Mouse (Mus musculus): ENCODE measurements at regions not wholly inside any gene's neighbourhood (a gene's known extent, or its start where the extent isn't known, plus 50 kb on each side); places are given as distances from the start of the nearest gene placed in this dataset.
"Not testable (repeated sequence)": the region's sequence is repeated elsewhere in the genome, so short reads cannot be mapped to it uniquely, and the experiment has no call there.

- ATAC-seq (ENCODE audit: low FRiP score, low read depth), result peak; percentile 69; the same call in 1 of the 2 replicates
- H3K36me3 ChIP-seq, result no peaks in the 10 kb centered on the region
- H3K4me1 ChIP-seq (replicated peaks), result no peaks in the 10 kb centered on the region
- H3K27me3 ChIP-seq, result no peaks in the 10 kb centered on the region
- H3K9me3 ChIP-seq, result no peaks in the 10 kb centered on the region
- no peak overlapping the region for H3K9ac ChIP-seq
- 0 out of 2 replicates have a peak overlapping the region, but pooled peaks have one; percentile 30 for H3K27ac ChIP-seq (replicated peaks)
- H3K4me2 ChIP-seq, result 0 out of 2 replicates have a peak overlapping the region, but pooled peaks have one; percentile 6
- no peak overlapping the region for H3K4me3 ChIP-seq
- 46% methylated on average over 7 of the region's 7 CpGs for WGBS
Observed at GRCm38 (mm10) chr10:11515144-11515543, 171.9 kb downstream of the Epm2a start.

- no peak overlapping the region for H3K27ac ChIP-seq (replicated peaks)
- no peak overlapping the region for H3K9ac ChIP-seq
- H3K36me3 ChIP-seq, result no peaks in the 10 kb centered on the region
- H3K4me1 ChIP-seq (replicated peaks), result no peaks in the 10 kb centered on the region
- ATAC-seq (ENCODE audit: low FRiP score, low read depth), result no peak
- H3K9me3 ChIP-seq, result no peaks in the 10 kb centered on the region
- H3K4me3 ChIP-seq, result no peak overlapping the region
- WGBS, result 59% methylated on average over 2 of the region's 2 CpGs
- H3K27me3 ChIP-seq, result no peaks in the 10 kb centered on the region
- no peak overlapping the region for H3K4me2 ChIP-seq
Observed at GRCm38 (mm10) chr10:11517122-11517521, 173.9 kb downstream of the Epm2a start.

- WGBS, result 94% methylated on average over 1 of the region's 1 CpGs
- no peak for ATAC-seq (ENCODE audit: low FRiP score, low read depth)
Observed at GRCm38 (mm10) chr10:11531343-11531742, 188.1 kb downstream of the Epm2a start.

GRCm38 (mm10) chr10:11555376-11555775 is 212.2 kb downstream of the Epm2a start:
- H3K9me3 ChIP-seq; H3K27me3 ChIP-seq; H3K4me3 ChIP-seq; ATAC-seq (ENCODE audit: low FRiP score, low read depth); H3K27ac ChIP-seq (replicated peaks); H3K4me1 ChIP-seq (replicated peaks); H3K36me3 ChIP-seq; H3K9ac ChIP-seq; H3K4me2 ChIP-seq: not testable (repeated sequence)
- WGBS, result 89% methylated on average over 15 of the region's 15 CpGs

More at GRCm38 (mm10) chr10:11531343-11531742, 188.1 kb downstream of the Epm2a start:
- H3K27me3 ChIP-seq, result no peaks in the 10 kb centered on the region
- H3K9ac ChIP-seq, result no peak overlapping the region
- H3K4me1 ChIP-seq (replicated peaks), result no peaks in the 10 kb centered on the region
- no peak overlapping the region for H3K27ac ChIP-seq (replicated peaks)
- no peak overlapping the region for H3K4me3 ChIP-seq
- no peaks in the 10 kb centered on the region for H3K36me3 ChIP-seq
- H3K4me2 ChIP-seq, result no peak overlapping the region
- no peaks in the 10 kb centered on the region for H3K9me3 ChIP-seq

GRCm38 (mm10) chr10:11570523-11571055 is 227.4 kb downstream of the Epm2a start:
- H3K9ac ChIP-seq, result no peak overlapping the region
- no peak overlapping the region for H3K27ac ChIP-seq (replicated peaks)
- no peaks in the 10 kb centered on the region for H3K36me3 ChIP-seq
- 0 out of 2 replicates have a peak, but pooled peaks have one; percentile 54 for ATAC-seq (ENCODE audit: low FRiP score, low read depth)
- H3K4me2 ChIP-seq, result no peak overlapping the region
- H3K4me1 ChIP-seq (replicated peaks), result no peaks in the 10 kb centered on the region
- H3K27me3 ChIP-seq, result no peaks in the 10 kb centered on the region
- H3K4me3 ChIP-seq, result no peak overlapping the region
- no peaks in the 10 kb centered on the region for H3K9me3 ChIP-seq
- WGBS, result 79% methylated on average over 4 of the region's 4 CpGs

- H3K9ac ChIP-seq, result no peak overlapping the region
- WGBS, result 93% methylated on average over 1 of the region's 1 CpGs
- no peak for ATAC-seq (ENCODE audit: low FRiP score, low read depth)
Observed at GRCm38 (mm10) chr10:11608451-11608850, 265.2 kb downstream of the Epm2a start.

GRCm38 (mm10) chr10:11609092-11609491 is 265.9 kb downstream of the Epm2a start:
- not testable (repeated sequence) for H3K4me1 ChIP-seq (replicated peaks); H3K36me3 ChIP-seq; H3K27me3 ChIP-seq; H3K4me2 ChIP-seq; H3K9ac ChIP-seq; H3K27ac ChIP-seq (replicated peaks); H3K9me3 ChIP-seq; ATAC-seq (ENCODE audit: low FRiP score, low read depth); H3K4me3 ChIP-seq
- 96% methylated on average over 20 of the region's 20 CpGs for WGBS

More at GRCm38 (mm10) chr10:11608451-11608850, 265.2 kb downstream of the Epm2a start:
- Histone ChIP-seq H3K27me3 (no peaks in the 10 kb centered on the region), H3K4me1 (replicated peaks) (no peaks in the 10 kb centered on the region), H3K4me2 (no peak overlapping the region), H3K27ac (replicated peaks) (no peak overlapping the region), H3K4me3 (no peak overlapping the region), H3K9me3 (no peaks in the 10 kb centered on the region), H3K36me3 (no peaks in the 10 kb centered on the region)

- no peaks in the 10 kb centered on the region for H3K9me3 ChIP-seq
- 86% methylated on average over 1 of the region's 1 CpGs for WGBS
Observed at GRCm38 (mm10) chr10:11648151-11648550, 304.9 kb downstream of the Epm2a start.

GRCm38 (mm10) chr10:11660056-11660770 is 317.0 kb downstream of the Epm2a start:
- Histone ChIP-seq H3K9ac (no peak overlapping the region), H3K27ac (replicated peaks) (no peak overlapping the region), H3K36me3 (no peaks in the 10 kb centered on the region), H3K4me3 (no peak overlapping the region), H3K4me2 (no peak overlapping the region), H3K9me3 (no peaks in the 10 kb centered on the region), H3K27me3 (no peaks in the 10 kb centered on the region), H3K4me1 (replicated peaks) (no peaks in the 10 kb centered on the region)
- ATAC-seq (ENCODE audit: low FRiP score, low read depth), result no peak
- 57% methylated on average over 1 of the region's 1 CpGs for WGBS

More at GRCm38 (mm10) chr10:11648151-11648550, 304.9 kb downstream of the Epm2a start:
- no peak overlapping the region for H3K4me2 ChIP-seq
- no peaks in the 10 kb centered on the region for H3K36me3 ChIP-seq
- H3K4me1 ChIP-seq (replicated peaks), result no peaks in the 10 kb centered on the region
- H3K27me3 ChIP-seq, result no peaks in the 10 kb centered on the region
- no peak overlapping the region for H3K27ac ChIP-seq (replicated peaks)
- H3K9ac ChIP-seq, result no peak overlapping the region
- no peak for ATAC-seq (ENCODE audit: low FRiP score, low read depth)
- no peak overlapping the region for H3K4me3 ChIP-seq

GRCm38 (mm10) chr10:11661660-11662250 is 318.6 kb downstream of the Epm2a start:
- Histone ChIP-seq H3K27ac (replicated peaks) (no peak overlapping the region), H3K9me3 (no peaks in the 10 kb centered on the region), H3K4me1 (replicated peaks) (no peaks in the 10 kb centered on the region), H3K36me3 (no peaks in the 10 kb centered on the region), H3K27me3 (no peaks in the 10 kb centered on the region), H3K9ac (no peak overlapping the region), H3K4me2 (no peak overlapping the region), H3K4me3 (no peak overlapping the region)
- WGBS, result 69% methylated on average over 5 of the region's 5 CpGs
- no peak for ATAC-seq (ENCODE audit: low FRiP score, low read depth)

- Histone ChIP-seq H3K4me1 (replicated peaks) (no peaks in the 10 kb centered on the region), H3K27ac (replicated peaks) (no peak overlapping the region), H3K36me3 (no peaks in the 10 kb centered on the region), H3K4me3 (no peak overlapping the region), H3K4me2 (no peak overlapping the region), H3K9ac (no peak overlapping the region), H3K9me3 (no peaks in the 10 kb centered on the region), H3K27me3 (no peaks in the 10 kb centered on the region)
- ATAC-seq (ENCODE audit: low FRiP score, low read depth), result no peak
- WGBS, result 60% methylated on average over 2 of the region's 2 CpGs
Observed at GRCm38 (mm10) chr10:11709742-11710141, 366.5 kb downstream of the Epm2a start.

- WGBS, result 87% methylated on average over 7 of the region's 7 CpGs
- Histone ChIP-seq H3K9me3 (no peaks in the 10 kb centered on the region), H3K4me1 (replicated peaks) (no peaks in the 10 kb centered on the region), H3K27me3 (no peaks in the 10 kb centered on the region), H3K36me3 (no peaks in the 10 kb centered on the region), H3K4me3 (no peak overlapping the region), H3K4me2 (no peak overlapping the region), H3K27ac (replicated peaks) (no peak overlapping the region), H3K9ac (no peak overlapping the region)
- no peak for ATAC-seq (ENCODE audit: low FRiP score, low read depth)
Observed at GRCm38 (mm10) chr10:11724775-11725174, 381.6 kb downstream of the Epm2a start.

Measured in hindbrain, embryonic 15.5 days (tissue).